Comparison of ENCODE assay signal across 8 mouse cellular contexts in genomic region chr16:45158136-45158521, GRCm38 (mm10). TPM values are rescaled to one million over a fixed set of nuclear protein-coding genes. Genes with fewer than 3 reads are reported as not detected.
DNase-seq lines count a peak whose midpoint lies in the region; ATAC-seq and TF ChIP-seq lines count a peak whose summit lies in the region.

No protein-coding gene starts in this region.

- peaks cover 0 to 5% of the 10 kb centered on the region in 2 experiments; a peak in 1 of 4 replicates for H3K4me1 ChIP-seq in ES-E14 (ENCODE audit: control insufficient read depth in 2 of 2, insufficient read depth in 2 of 2, low read length in 2 of 2, poor library complexity in 1 of 2)
- peaks cover 27% of the 10 kb centered on the region for H3K4me1 ChIP-seq in heart, embryonic 13.5 days
- H3K4me1 ChIP-seq in liver, embryonic 12.5 days: peaks cover 26% of the 10 kb centered on the region
- H3K4me1 ChIP-seq in neural tube, embryonic 12.5 days: peaks cover 11% of the 10 kb centered on the region

- H3K9me3 ChIP-seq in ES-E14 (ENCODE audit: control insufficient read depth, insufficient read depth, low read depth, low read length): no peaks in the 10 kb centered on the region
- H3K9me3 ChIP-seq in heart, embryonic 13.5 days: no peaks in the 10 kb centered on the region
- no peaks in the 10 kb centered on the region for H3K9me3 ChIP-seq in liver, embryonic 12.5 days (replicated peaks)
- no peaks in the 10 kb centered on the region for H3K9me3 ChIP-seq in neural tube, embryonic 12.5 days

- peak; percentile 62 for ATAC-seq in heart, embryonic 13.5 days (ENCODE audit: extremely low read depth, insufficient number of reproducible peaks, low FRiP score, low TSS enrichment)
- ATAC-seq in liver, embryonic 12.5 days: peak; percentile 77
- peak; percentile 74 for ATAC-seq in neural tube, embryonic 12.5 days (ENCODE audit: low FRiP score, low read depth)

- in situ Hi-C loops in ES-E14 (cut with MboI; ENCODE audit: low sequenced_read_pairs in 2 of 2, unreplicated experiment in 2 of 2): no loop called here

- H3K27me3 ChIP-seq in heart, embryonic 13.5 days (replicated peaks): no peaks in the 10 kb centered on the region
- H3K27me3 ChIP-seq in liver, embryonic 12.5 days (replicated peaks): no peaks in the 10 kb centered on the region
- H3K27me3 ChIP-seq in neural tube, embryonic 12.5 days (replicated peaks): no peaks in the 10 kb centered on the region

- DNase-seq in ES-E14 (ENCODE audit: low read depth, low spot score): peak; percentile 75
- DNase-seq in c-Kit-positive CD71-negative TER-119-negative erythroid progenitor cells, embryonic 14.5 days (ENCODE audit: low read depth): peak; percentile 56
- peak; percentile 36 for DNase-seq in fibroblast of lung, adult 2 months (ENCODE audit: low read depth)
- peak; percentile 83 for DNase-seq in kidney, postnatal 10 days
- peak; percentile 82 for DNase-seq in testis, postnatal 10 days (ENCODE audit: low spot score)

- peak overlapping the region; percentile 57; the same call in 1 of the 2 replicates for H3K27ac ChIP-seq in ES-E14 (ENCODE audit: insufficient read depth, low read depth, low read length, poor library complexity, severe bottlenecking)
- peak overlapping the region; percentile 94 for H3K27ac ChIP-seq in heart, embryonic 13.5 days (replicated peaks)
- peak overlapping the region; percentile 95 for H3K27ac ChIP-seq in liver, embryonic 12.5 days
- H3K27ac ChIP-seq in neural tube, embryonic 12.5 days: peak overlapping the region; percentile 86; the same call in 1 of the 2 replicates

- peak overlapping the region; percentile 77 for H3K9ac ChIP-seq in ES-E14 (ENCODE audit: insufficient read depth, low read depth, low read length, poor library complexity, severe bottlenecking)
- H3K9ac ChIP-seq in heart, embryonic 13.5 days: peak overlapping the region; percentile 89
- H3K9ac ChIP-seq in liver, embryonic 12.5 days: peak overlapping the region; percentile 83
- H3K9ac ChIP-seq in neural tube, embryonic 12.5 days: peak overlapping the region; percentile 66

- H3K4me2 ChIP-seq in heart, embryonic 13.5 days: peak overlapping the region; percentile 76
- peak overlapping the region; percentile 89 for H3K4me2 ChIP-seq in liver, embryonic 12.5 days
- peak overlapping the region; percentile 64 for H3K4me2 ChIP-seq in neural tube, embryonic 12.5 days (replicated peaks)

- no peaks in the 10 kb centered on the region for H3K36me3 ChIP-seq in ES-E14 (ENCODE audit: control insufficient read depth, insufficient read depth, low read length, poor library complexity, severe bottlenecking)
- peaks cover 29% of the 10 kb centered on the region for H3K36me3 ChIP-seq in heart, embryonic 13.5 days
- peaks cover 8% of the 10 kb centered on the region for H3K36me3 ChIP-seq in liver, embryonic 12.5 days
- H3K36me3 ChIP-seq in neural tube, embryonic 12.5 days: peaks cover 4% of the 10 kb centered on the region; the same call in 1 of the 2 replicates

- WGBS in heart, embryonic 13.5 days: under 1% methylated on average over 20 of the region's 20 CpGs
- WGBS in liver, embryonic 12.5 days (ENCODE audit: insufficient replicate concordance): 1% methylated on average over 20 of the region's 20 CpGs
- WGBS in neural tube, embryonic 12.5 days: 2% methylated on average over 20 of the region's 20 CpGs

- peak overlapping the region; percentile 78 to 93 for H3K4me3 ChIP-seq in ES-E14 (ENCODE audit: insufficient read depth in 1 of 2, low read depth in 1 of 2, low read length in 2 of 2, poor library complexity in 1 of 2, severe bottlenecking in 1 of 2)
- peak overlapping the region; percentile 94 for H3K4me3 ChIP-seq in heart, embryonic 13.5 days
- peak overlapping the region; percentile 78 for H3K4me3 ChIP-seq in liver, embryonic 12.5 days
- peak overlapping the region; percentile 83 for H3K4me3 ChIP-seq in neural tube, embryonic 12.5 days

TF ChIP-seq in ES-E14, 5 proteins besides CTCF, POLR2A, EP300 and RAD21:
- 0 out of 2 replicates have a peak, but pooled peaks have one; percentile 19 for TF ChIP-seq HCFC1 (IDR thresholded peaks at IDR 0.05; ENCODE audit: borderline replicate concordance, insufficient read depth, low read length)
- TF ChIP-seq ZNF384 (IDR thresholded peaks at IDR 0.05; ENCODE audit: low read depth, low read length): no peak

RNA-seq across cellular contexts. Expression of gene Slc35a5, which starts 0.4 kb away (rescaled TPM):
- 9.3 and 10.0 TPM in 2 replicates for total RNA-seq in ES-E14 (2012; rRNA removed)
- 13.7 and 14.2 TPM in 2 replicates for polyA plus RNA-seq in heart, embryonic 13.5 days (2015; fragmentation: Nextera tagmentation; extraction: Ambion mirVana)
- 7.3 and 9.0 TPM in 2 replicates for polyA plus RNA-seq in liver, embryonic 12.5 days (2016; fragmentation: Nextera tagmentation; extraction: Ambion mirVana)
- 21.8 and 26.3 TPM in 2 replicates for polyA plus RNA-seq in neural tube, embryonic 12.5 days (2016; fragmentation: Nextera tagmentation; extraction: Ambion mirVana)

RNA-seq across cellular contexts. Expression of gene Atg3, which starts 0.5 kb away (rescaled TPM):
- 9.3 and 14.0 TPM in 2 replicates for total RNA-seq in ES-E14 (2012; rRNA removed)
- polyA plus RNA-seq in heart, embryonic 13.5 days (2015; fragmentation: Nextera tagmentation; extraction: Ambion mirVana): 28.3 and 32.9 TPM in 2 replicates
- 28.9 TPM in 2 replicates for polyA plus RNA-seq in liver, embryonic 12.5 days (2016; fragmentation: Nextera tagmentation; extraction: Ambion mirVana)
- polyA plus RNA-seq in neural tube, embryonic 12.5 days (2016; fragmentation: Nextera tagmentation; extraction: Ambion mirVana): 49.9 and 54.8 TPM in 2 replicates

Comparison
In these comparisons a context has a peak if more than half of its experiments do, and no peak if none do; other contexts are left out.
1. Peak in every context shown above with its lines: DNase-seq, ATAC-seq, H3K4me3 ChIP-seq and H3K27ac ChIP-seq.